Mouse (Mus musculus) heart, adult 2 months (tissue): ENCODE data around the gene Cd3eap. TPM values are rescaled to one million over a fixed set of nuclear protein-coding genes. Genes with fewer than 3 reads are reported as not detected.

Experiments
- DNase-seq, 2 experiments: peaks; one replicate each; pipeline ENCODE4 v3.0.0; 2021
- H3K27ac ChIP-seq: fragments of 200-600 bp; 2 replicates; pipeline ENCODE4 v1.8.1; 2022
- H3K27me3 ChIP-seq: fragments of 200-500 bp; 2 replicates; pipeline ENCODE4 v1.6.1; 2012; ENCODE audit warnings: mild to moderate bottlenecking, low read length, inconsistent platforms, mixed read lengths; ENCODE audit not compliant: control insufficient read depth, insufficient read depth
- H3K36me3 ChIP-seq: fragments of 200-500 bp; 2 replicates; pipeline ENCODE4 v1.6.1; 2012; ENCODE audit warnings: low read length, inconsistent platforms; ENCODE audit not compliant: control insufficient read depth, insufficient read depth
- H3K4me1 ChIP-seq: fragments of 200-500 bp; 2 replicates; pipeline ENCODE4 v1.6.1; 2011; ENCODE audit warnings: low read length; ENCODE audit not compliant: control insufficient read depth, insufficient read depth
- H3K4me3 ChIP-seq: fragments of 200-600 bp; 2 replicates; pipeline ENCODE4 v1.8.1; 2022
- H3K79me2 ChIP-seq: fragments of 200-500 bp; replicated peaks from 2 replicates; pipeline ENCODE4 v1.6.1; 2012; ENCODE audit warnings: mild to moderate bottlenecking, inconsistent platforms, low read length, moderate library complexity, mixed read lengths; ENCODE audit not compliant: control insufficient read depth, insufficient read depth
- H3K9ac ChIP-seq: fragments of 200-500 bp; 2 replicates; pipeline ENCODE4 v1.6.1; 2012; ENCODE audit warnings: low read depth, mild to moderate bottlenecking, control low read depth, inconsistent platforms, low read length, mixed read lengths
- CTCF ChIP-seq: fragments of 200-600 bp; IDR thresholded peaks from 2 replicates; pipeline ENCODE4 v1.8.1; 2022; ENCODE audit warnings: antibody characterized with exemption, mild to moderate bottlenecking, moderate library complexity
- EP300 ChIP-seq: fragments of 200-500 bp; IDR thresholded peaks from 2 replicates; pipeline ENCODE4 v1.6.1; 2011; ENCODE audit warnings: low read depth, low read length, control low read depth; ENCODE audit not compliant: insufficient read depth
- POLR2A ChIP-seq: fragments of 200-500 bp; IDR thresholded peaks from 2 replicates; pipeline ENCODE4 v1.6.1; 2011; ENCODE audit warnings: mild to moderate bottlenecking, low read depth, low read length, control low read depth; ENCODE audit not compliant: insufficient read depth
- WGBS: fragments of 180-500 bp; shearing (Covaris S2); methylation state at CpG from one replicate; pipeline ENCODE4 v1.1.7; 2018; 5-methylcytosine and 5-hydroxymethylcytosine counted together
- intact Hi-C: fragments of 180-260 bp; cut with DNase I; formaldehyde crosslinking; loops from one replicate; pipeline ENCODE4 v1.15.1; 2025
- polyA plus RNA-seq: library from polyadenylated mRNA; depleted of rRNA; stranded (reverse); fragments of >200 nt; gene quantifications from 2 replicates; pipeline ENCODE4 v1.2.3, GENCODE M21; 2012
- total RNA-seq, 2 experiments: library from RNA; stranded (reverse); gene quantifications; 2 replicates each; pipeline ENCODE4 v1.2.3; 2021

The Cd3eap gene
- total and polyA plus RNA-seq, 3 experiments = 4.7 to 9.7 (median 9.3) TPM

GRCm38 (mm10) chr7:19381377-19382165, 22.3 kb upstream of the Cd3eap start, which contains the start of gene Ercc2:
Ercc2 (plus strand) TSS chr7:19382010.
- H3K27ac ChIP-seq = peak within 1 kb of the TSS; percentile 39
- peak within 1 kb of the TSS; percentile 68 for H3K4me3 ChIP-seq
- WGBS = 5% methylated on average over 48 of the region's 48 CpGs
- no peaks in the 10 kb centered on the region for H3K36me3 ChIP-seq
- H3K79me2 ChIP-seq = no peaks in the 10 kb centered on the region
- TF ChIP-seq CTCF = no peak
- TF ChIP-seq POLR2A = peak; percentile 44; the same call in 1 of the 2 replicates
- TF ChIP-seq EP300 = 0 out of 2 replicates have a peak, but pooled peaks have one; percentile 72
- H3K9ac ChIP-seq = peak within 1 kb of the TSS; percentile 77
- H3K4me1 ChIP-seq = no peaks in the 10 kb centered on the region; the same call in none of the 2 replicates
- no peaks in the 10 kb centered on the region for H3K27me3 ChIP-seq
- intact Hi-C loops = no loop called here
- peak; percentile 99 for DNase-seq

GRCm38 (mm10) chr7:19378049-19378448, 18.8 kb upstream of the Cd3eap start:
- WGBS = 32% methylated on average over 8 of the region's 8 CpGs
- TF ChIP-seq CTCF = no peak
- TF ChIP-seq EP300 = no peak
- TF ChIP-seq POLR2A = no peak
- Histone ChIP-seq H3K9ac (no peak overlapping the region), H3K4me3 (no peak overlapping the region), H3K36me3 (no peaks in the 10 kb centered on the region), H3K27me3 (no peaks in the 10 kb centered on the region), H3K4me1 (no peaks in the 10 kb centered on the region; the same call in 1 of the 2 replicates), H3K79me2 (no peaks in the 10 kb centered on the region), H3K27ac (no peak overlapping the region)
- no peak for DNase-seq
- intact Hi-C loops = no loop called here

GRCm38 (mm10) chr7:19376019-19376418, 16.7 kb upstream of the Cd3eap start:
- no peaks in the 10 kb centered on the region for H3K36me3 ChIP-seq
- no peaks in the 10 kb centered on the region for H3K27me3 ChIP-seq
- no peak overlapping the region for H3K4me3 ChIP-seq
- TF ChIP-seq POLR2A (no peak), EP300 (no peak), CTCF (no peak)
- no peak overlapping the region for H3K27ac ChIP-seq
- 88% methylated on average over 4 of the region's 4 CpGs for WGBS
- no peak for DNase-seq
- H3K79me2 ChIP-seq = no peaks in the 10 kb centered on the region; the same call in 1 of the 2 replicates
- intact Hi-C loops = no loop called here
- no peak overlapping the region for H3K9ac ChIP-seq
- no peaks in the 10 kb centered on the region for H3K4me1 ChIP-seq

- no peak for TF ChIP-seq EP300
- no peak for TF ChIP-seq CTCF
- TF ChIP-seq POLR2A = no peak
- 81% methylated on average over 18 of the region's 18 CpGs for WGBS
- intact Hi-C loops = no loop called here
- no peaks in the 10 kb centered on the region for H3K36me3 ChIP-seq
- no peak overlapping the region for H3K9ac ChIP-seq
- no peak overlapping the region for H3K27ac ChIP-seq
- no peak for DNase-seq
- H3K27me3 ChIP-seq = no peaks in the 10 kb centered on the region
- H3K4me1 ChIP-seq = no peaks in the 10 kb centered on the region
- no peak overlapping the region for H3K4me3 ChIP-seq
- no peaks in the 10 kb centered on the region; the same call in 1 of the 2 replicates for H3K79me2 ChIP-seq
Measured at GRCm38 (mm10) chr7:19375368-19375767, 16.1 kb upstream of the Cd3eap start.

GRCm38 (mm10) chr7:19373367-19373766, 14.1 kb upstream of the Cd3eap start:
- Histone ChIP-seq H3K27ac (no peak overlapping the region), H3K4me3 (no peak overlapping the region), H3K9ac (no peak overlapping the region), H3K27me3 (no peaks in the 10 kb centered on the region), H3K36me3 (no peaks in the 10 kb centered on the region), H3K79me2 (peaks cover 1% of the 10 kb centered on the region; the same call in 1 of the 2 replicates), H3K4me1 (no peaks in the 10 kb centered on the region)
- intact Hi-C loops = no loop called here
- TF ChIP-seq CTCF = no peak
- TF ChIP-seq EP300 = no peak
- no peak for TF ChIP-seq POLR2A
- DNase-seq = no peak
- 93% methylated on average over 2 of the region's 2 CpGs for WGBS
